Mouse (Mus musculus): ENCODE measurements around the gene Clcn3. TPM values are rescaled to one million over a fixed set of nuclear protein-coding genes. Genes with fewer than 3 reads are reported as not detected.
A peak's percentile ranks its signal among the peaks of the same experiment; 100 is the strongest.
"Not testable (repeated sequence)": the region's sequence is repeated elsewhere in the genome, so short reads cannot be mapped to it uniquely, and the experiment has no call there.

Gene Clcn3
- 10.9 and 11.8 TPM in 2 replicates for polyA plus RNA-seq (2016; fragmentation: Nextera tagmentation; extraction: Ambion mirVana)

GRCm38 (mm10) chr8:60982701-60983687, at the start of gene Clcn3:
Gene Clcn3, minus strand, starts transcription at chr8:60983300.
- under 1% methylated on average over 101 of the region's 101 CpGs for WGBS
- DNase-seq (ENCODE audit: low spot score): peak; percentile 98

GRCm38 (mm10) chr8:60996468-60996867, 13.4 kb upstream of the Clcn3 start:
- Histone ChIP-seq H3K27me3 (ENCODE audit: low read depth, poor library complexity, severe bottlenecking) (no peaks in the 10 kb centered on the region), H3K9me3 (replicated peaks) (no peaks in the 10 kb centered on the region), H3K36me3 (0 out of 2 replicates have a peak, but pooled peaks cover 9% of the 10 kb centered on the region), H3K4me1 (peaks cover 13% of the 10 kb centered on the region), H3K27ac (no peak overlapping the region), H3K4me3 (no peak overlapping the region)
- DNase-seq (ENCODE audit: low spot score): no peak
- WGBS: 99% methylated on average over 3 of the region's 3 CpGs

More at GRCm38 (mm10) chr8:60982701-60983687, at the start of gene Clcn3:
- H3K4me1 ChIP-seq: peaks cover 10% of the 10 kb centered on the region
- H3K27ac ChIP-seq: peak within 1 kb of the TSS; percentile 75
- H3K4me3 ChIP-seq: peak within 1 kb of the TSS; percentile 84
- H3K36me3 ChIP-seq: no peaks in the 10 kb centered on the region
- H3K27me3 ChIP-seq (ENCODE audit: low read depth, poor library complexity, severe bottlenecking): no peaks in the 10 kb centered on the region
- H3K9me3 ChIP-seq (replicated peaks): no peaks in the 10 kb centered on the region

GRCm38 (mm10) chr8:60993639-60993986, 10.5 kb upstream of the Clcn3 start:
- H3K9me3 ChIP-seq (replicated peaks): no peaks in the 10 kb centered on the region
- peaks cover 13% of the 10 kb centered on the region for H3K4me1 ChIP-seq
- no peaks in the 10 kb centered on the region for H3K27me3 ChIP-seq (ENCODE audit: low read depth, poor library complexity, severe bottlenecking)
- 0 out of 2 replicates have a peak, but pooled peaks cover 7% of the 10 kb centered on the region for H3K36me3 ChIP-seq
- H3K4me3 ChIP-seq: peak overlapping the region; percentile 82
- H3K27ac ChIP-seq: peak overlapping the region; percentile 90
- no peak for DNase-seq (ENCODE audit: low spot score)
- 8% methylated on average over 12 of the region's 12 CpGs for WGBS

- under 1% methylated on average over 57 of the region's 57 CpGs for WGBS
- peak within 1 kb of the TSS; percentile 90 for H3K27ac ChIP-seq
- H3K9me3 ChIP-seq (replicated peaks): no peaks in the 10 kb centered on the region
These were observed 10.0 kb upstream of the Clcn3 start, which contains the start of gene Nek1 for GRCm38 (mm10) chr8:60992910-60993638. Gene Nek1, plus strand, starts transcription at chr8:60993195.

GRCm38 (mm10) chr8:60992561-60992909, 9.4 kb upstream of the Clcn3 start:
- DNase-seq (ENCODE audit: low spot score): no peak
- Histone ChIP-seq H3K27me3 (ENCODE audit: low read depth, poor library complexity, severe bottlenecking) (no peaks in the 10 kb centered on the region), H3K4me1 (peaks cover 13% of the 10 kb centered on the region), H3K27ac (peak overlapping the region; percentile 90), H3K9me3 (replicated peaks) (no peaks in the 10 kb centered on the region), H3K36me3 (no peaks in the 10 kb centered on the region), H3K4me3 (peak overlapping the region; percentile 82)
- WGBS: under 1% methylated on average over 16 of the region's 16 CpGs

More at GRCm38 (mm10) chr8:60992910-60993638, 10.0 kb upstream of the Clcn3 start, which contains the start of gene Nek1:
- 0 out of 2 replicates have a peak, but pooled peaks cover 2% of the 10 kb centered on the region for H3K36me3 ChIP-seq
- peak within 1 kb of the TSS; percentile 82 for H3K4me3 ChIP-seq
- peak; percentile 99 for DNase-seq (ENCODE audit: low spot score)
- peaks cover 13% of the 10 kb centered on the region for H3K4me1 ChIP-seq
- no peaks in the 10 kb centered on the region for H3K27me3 ChIP-seq (ENCODE audit: low read depth, poor library complexity, severe bottlenecking)

- DNase-seq (ENCODE audit: low spot score): not testable (repeated sequence)
- 94% methylated on average over 17 of the region's 17 CpGs for WGBS
These were observed 1.3 kb upstream of the Clcn3 start for GRCm38 (mm10) chr8:60984260-60985010.

GRCm38 (mm10) chr8:60983688-60984079, 584 bp upstream of the Clcn3 start:
- Histone ChIP-seq H3K27ac (peak overlapping the region; percentile 75), H3K4me3 (peak overlapping the region; percentile 84), H3K27me3 (ENCODE audit: low read depth, poor library complexity, severe bottlenecking) (no peaks in the 10 kb centered on the region), H3K36me3 (no peaks in the 10 kb centered on the region), H3K9me3 (replicated peaks) (no peaks in the 10 kb centered on the region), H3K4me1 (peaks cover 10% of the 10 kb centered on the region)
- WGBS: 14% methylated on average over 9 of the region's 9 CpGs
- DNase-seq (ENCODE audit: low spot score): peak; percentile 40

More at GRCm38 (mm10) chr8:60984260-60985010, 1.3 kb upstream of the Clcn3 start:
- not testable (repeated sequence) for H3K27me3 ChIP-seq (ENCODE audit: low read depth, poor library complexity, severe bottlenecking); H3K9me3 ChIP-seq (replicated peaks); H3K36me3 ChIP-seq; H3K4me3 ChIP-seq; H3K27ac ChIP-seq
- peaks cover 10% of the 10 kb centered on the region for H3K4me1 ChIP-seq

GRCm38 (mm10) chr8:60981388-60981787, 1.7 kb downstream of the Clcn3 start:
- no peak overlapping the region for H3K4me3 ChIP-seq
- H3K36me3 ChIP-seq: no peaks in the 10 kb centered on the region
- no peak overlapping the region for H3K27ac ChIP-seq
- H3K4me1 ChIP-seq: peaks cover 10% of the 10 kb centered on the region
- no peaks in the 10 kb centered on the region for H3K9me3 ChIP-seq (replicated peaks)
- no peak for DNase-seq (ENCODE audit: low spot score)
- H3K27me3 ChIP-seq (ENCODE audit: low read depth, poor library complexity, severe bottlenecking): no peaks in the 10 kb centered on the region
- WGBS: 11% methylated on average over 1 of the region's 1 CpGs

- DNase-seq (ENCODE audit: low spot score): no peak
- Histone ChIP-seq H3K4me3 (no peak overlapping the region), H3K27me3 (ENCODE audit: low read depth, poor library complexity, severe bottlenecking) (no peaks in the 10 kb centered on the region), H3K4me1 (peaks cover 7% of the 10 kb centered on the region; the same call in 1 of the 2 replicates), H3K9me3 (replicated peaks) (no peaks in the 10 kb centered on the region), H3K27ac (no peak overlapping the region), H3K36me3 (no peaks in the 10 kb centered on the region)
- 84% methylated on average over 5 of the region's 5 CpGs for WGBS
These were observed 4.6 kb downstream of the Clcn3 start for GRCm38 (mm10) chr8:60978496-60978895.

GRCm38 (mm10) chr8:60976818-60977217, 6.3 kb downstream of the Clcn3 start:
- peaks cover 4% of the 10 kb centered on the region; the same call in 1 of the 2 replicates for H3K4me1 ChIP-seq

GRCm38 (mm10) chr8:60974837-60975236, 8.3 kb downstream of the Clcn3 start:
- DNase-seq (ENCODE audit: low spot score): no peak
- Histone ChIP-seq H3K9me3 (replicated peaks) (no peaks in the 10 kb centered on the region), H3K36me3 (no peaks in the 10 kb centered on the region), H3K4me1 (no peaks in the 10 kb centered on the region), H3K4me3 (no peak overlapping the region), H3K27me3 (ENCODE audit: low read depth, poor library complexity, severe bottlenecking) (no peaks in the 10 kb centered on the region), H3K27ac (no peak overlapping the region)
- 86% methylated on average over 2 of the region's 2 CpGs for WGBS

More at GRCm38 (mm10) chr8:60976818-60977217, 6.3 kb downstream of the Clcn3 start:
- H3K27me3 ChIP-seq (ENCODE audit: low read depth, poor library complexity, severe bottlenecking): no peaks in the 10 kb centered on the region
- H3K36me3 ChIP-seq: no peaks in the 10 kb centered on the region
- no peak overlapping the region for H3K27ac ChIP-seq
- H3K9me3 ChIP-seq (replicated peaks): no peaks in the 10 kb centered on the region
- H3K4me3 ChIP-seq: no peak overlapping the region
- DNase-seq (ENCODE audit: low spot score): no peak
- 81% methylated on average over 9 of the region's 9 CpGs for WGBS

GRCm38 (mm10) chr8:60973448-60973847, 9.7 kb downstream of the Clcn3 start:
- DNase-seq (ENCODE audit: low spot score): no peak
- Histone ChIP-seq H3K4me3 (no peak overlapping the region), H3K36me3 (no peaks in the 10 kb centered on the region), H3K9me3 (replicated peaks) (no peaks in the 10 kb centered on the region), H3K27ac (no peak overlapping the region), H3K27me3 (ENCODE audit: low read depth, poor library complexity, severe bottlenecking) (no peaks in the 10 kb centered on the region), H3K4me1 (no peaks in the 10 kb centered on the region)
- 90% methylated on average over 2 of the region's 2 CpGs for WGBS

Measured in limb, embryonic 10.5 days (tissue).